Mouse (Mus musculus): ENCODE results near the gene Prpsap1.

- TF ChIP-seq HCFC1 (IDR thresholded peaks at IDR 0.05; ENCODE audit: low read depth, low read length) (no peak), EP300 (IDR thresholded peaks at IDR 0.05; ENCODE audit: low read length) (no peak), POLR2A (IDR thresholded peaks at IDR 0.05; ENCODE audit: low read depth, low read length) (no peak), NELFE (IDR thresholded peaks at IDR 0.05; ENCODE audit: low read depth, low read length) (no peak), POLR2AphosphoS2 (IDR thresholded peaks at IDR 0.05; ENCODE audit: low read depth, low read length) (no peak)
Measured at GRCm38 (mm10) chr11:116501005-116501746, 7.2 kb upstream of the Prpsap1 start.

Data from CH12.LX (cell line).